Comparison of ENCODE assay signal across 9 mouse cellular contexts in genomic region chr1:39536701-39537100, GRCm38 (mm10). TPM values are rescaled to one million over a fixed set of nuclear protein-coding genes. Genes with fewer than 3 reads are reported as not detected.
DNase-seq lines count a peak whose midpoint lies in the region; ATAC-seq and TF ChIP-seq lines count a peak whose summit lies in the region.
"Had no signal": no experiment of that assay in that cellular context is flagged by ENCODE, and none has a peak within 500 bp of the region (broad histone marks: within the 10 kb centered on the region; RNA-seq: fewer than 3 reads in every experiment).

No protein-coding gene starts in this region.

- no peak for TF ChIP-seq POLR2A in thymus, adult 2 months (IDR thresholded peaks at IDR 0.05; ENCODE audit: control insufficient read depth, extremely low read depth, insufficient read depth, low read length, poor library complexity)

- ATAC-seq in embryonic facial prominence, embryonic 13.5 days (ENCODE audit: insufficient number of reproducible peaks, insufficient read depth, low FRiP score, low TSS enrichment, low read depth) = no peak
- ATAC-seq in intestine, embryonic 16.5 days = no peak
- no peak for ATAC-seq in neural tube, embryonic 13.5 days (ENCODE audit: low read depth)

- H3K27me3 ChIP-seq in embryonic facial prominence, embryonic 13.5 days = no peaks in the 10 kb centered on the region
- H3K27me3 ChIP-seq in intestine, embryonic 16.5 days (replicated peaks; ENCODE audit: control insufficient read depth, insufficient read depth, low read length) = no peaks in the 10 kb centered on the region
- H3K27me3 ChIP-seq in neural tube, embryonic 13.5 days = no peaks in the 10 kb centered on the region
- H3K27me3 ChIP-seq in thymus, adult 2 months (ENCODE audit: control insufficient read depth, insufficient read depth, low read length) = no peaks in the 10 kb centered on the region

- peak overlapping the region; percentile 73 for H3K4me3 ChIP-seq in left cerebral cortex, adult 2 months
- H3K4me3 ChIP-seq in embryonic facial prominence, embryonic 13.5 days = peak overlapping the region; percentile 98
- H3K4me3 ChIP-seq in intestine, embryonic 16.5 days (ENCODE audit: low read length) = peak overlapping the region; percentile 97
- peak overlapping the region; percentile 79 for H3K4me3 ChIP-seq in neural tube, embryonic 13.5 days
- H3K4me3 ChIP-seq in thymus, adult 2 months (ENCODE audit: control insufficient read depth, insufficient read depth, low read length) = no peak overlapping the region

- intact Hi-C loops in left cerebral cortex, adult 2 months (cut with DNase I) = loop anchor here (5.0 to 10.0 kb wide), 2 partner anchors 116 to 342 kb away; partner anchors contain the start of genes Creg2 and Npas2
- intact Hi-C loops in left cerebral cortex, postnatal 36 days (cut with DNase I) = no loop called here

- H3K27ac ChIP-seq in left cerebral cortex, adult 2 months = no peak overlapping the region
- no peak overlapping the region for H3K27ac ChIP-seq in embryonic facial prominence, embryonic 13.5 days
- H3K27ac ChIP-seq in intestine, embryonic 16.5 days (ENCODE audit: low read length) = no peak overlapping the region
- H3K27ac ChIP-seq in neural tube, embryonic 13.5 days (replicated peaks) = no peak overlapping the region
- no peak overlapping the region for H3K27ac ChIP-seq in thymus, adult 2 months (ENCODE audit: control insufficient read depth, insufficient read depth, low read length)

- H3K4me2 ChIP-seq in embryonic facial prominence, embryonic 13.5 days = peak overlapping the region; percentile 84
- peak overlapping the region; percentile 76 for H3K4me2 ChIP-seq in intestine, embryonic 16.5 days (ENCODE audit: low read depth, low read length)
- H3K4me2 ChIP-seq in neural tube, embryonic 13.5 days = peak overlapping the region; percentile 78

- no peak for TF ChIP-seq CTCF in left cerebral cortex, adult 2 months (IDR thresholded peaks at IDR 0.05)
- TF ChIP-seq CTCF in thymus, adult 2 months (IDR thresholded peaks at IDR 0.05; ENCODE audit: borderline replicate concordance, control insufficient read depth, extremely low read depth, insufficient read depth, low read length, poor library complexity) = no peak

- peak overlapping the region; percentile 93 for H3K9ac ChIP-seq in embryonic facial prominence, embryonic 13.5 days
- H3K9ac ChIP-seq in intestine, embryonic 16.5 days (ENCODE audit: low read depth, low read length) = peak overlapping the region; percentile 94
- H3K9ac ChIP-seq in neural tube, embryonic 13.5 days = peak overlapping the region; percentile 90

- WGBS in embryonic facial prominence, embryonic 13.5 days = 37% methylated on average over 7 of the region's 7 CpGs
- 25% methylated on average over 7 of the region's 7 CpGs for WGBS in intestine, embryonic 16.5 days
- 44% methylated on average over 7 of the region's 7 CpGs for WGBS in neural tube, embryonic 13.5 days
- 49% methylated on average over 7 of the region's 7 CpGs for WGBS in thymus, adult 2 months

- peaks cover 40% of the 10 kb centered on the region for H3K36me3 ChIP-seq in embryonic facial prominence, embryonic 13.5 days
- peaks cover 26% of the 10 kb centered on the region for H3K36me3 ChIP-seq in intestine, embryonic 16.5 days (ENCODE audit: control insufficient read depth, insufficient read depth, low read length)
- H3K36me3 ChIP-seq in neural tube, embryonic 13.5 days = peaks cover 38% of the 10 kb centered on the region
- H3K36me3 ChIP-seq in thymus, adult 2 months (ENCODE audit: control insufficient read depth, insufficient read depth, low read length) = peaks cover 31% of the 10 kb centered on the region

- DNase-seq in left cerebral cortex, adult 2 months (ENCODE audit: extremely low spot score in 1 of 2, low spot score in 2 of 2) = no peak
- DNase-seq in left cerebral cortex, postnatal 36 days (ENCODE audit: low spot score in 2 of 2) = no peak
- DNase-seq in thymus, adult 2 months = no peak
- DNase-seq in right cerebral cortex, postnatal 36 days (ENCODE audit: low spot score in 2 of 2) = no peak
- no peak for DNase-seq in gastrocnemius, adult 18-20 months (ENCODE audit: low spot score)
- DNase-seq: adrenal gland, postnatal 36 days had no signal

- peaks cover 7% of the 10 kb centered on the region for H3K9me3 ChIP-seq in embryonic facial prominence, embryonic 13.5 days
- H3K9me3 ChIP-seq in intestine, embryonic 16.5 days (ENCODE audit: control insufficient read depth, low read length) = peaks cover 10% of the 10 kb centered on the region; the same call in 1 of the 2 replicates
- H3K9me3 ChIP-seq in neural tube, embryonic 13.5 days = peaks cover 8% of the 10 kb centered on the region

- H3K4me1 ChIP-seq in embryonic facial prominence, embryonic 13.5 days = peaks cover 17% of the 10 kb centered on the region
- H3K4me1 ChIP-seq in intestine, embryonic 16.5 days (ENCODE audit: control insufficient read depth, insufficient read depth, low read length) = peaks cover 16% of the 10 kb centered on the region
- peaks cover 25% of the 10 kb centered on the region for H3K4me1 ChIP-seq in neural tube, embryonic 13.5 days (replicated peaks)
- peaks cover 5% of the 10 kb centered on the region for H3K4me1 ChIP-seq in thymus, adult 2 months (replicated peaks; ENCODE audit: control insufficient read depth, insufficient read depth, low read length)

RNA-seq across cellular contexts. Expression of gene Cnot11, which starts 1.9 kb away (rescaled TPM):
- total RNA-seq in left cerebral cortex, adult 2 months (2021) = 10 to 100 TPM; 22.8 to 26.4 TPM
- 10 to 100 TPM; 24.8 to 25.9 TPM for total RNA-seq in left cerebral cortex, postnatal 36 days (2021)
- 21.6 and 21.9 TPM in 2 replicates for polyA plus RNA-seq in embryonic facial prominence, embryonic 13.5 days (2015; fragmentation: Nextera tagmentation; extraction: Ambion mirVana)
- 12.9 and 13.9 TPM in 2 replicates for polyA plus RNA-seq in intestine, embryonic 16.5 days (2015; fragmentation: Nextera tagmentation; extraction: Ambion mirVana)
- 17.4 and 25.5 TPM in 2 replicates for polyA plus RNA-seq in neural tube, embryonic 13.5 days (2015; fragmentation: Nextera tagmentation; extraction: Ambion mirVana)
- 37.3 and 50.9 TPM in 2 replicates for polyA plus RNA-seq in thymus, adult 2 months (2012; rRNA removed)
- 10 to 100 TPM; 19.0 to 20.8 TPM for total RNA-seq in gastrocnemius, adult 18-20 months (2021)

RNA-seq across cellular contexts. Expression of gene Rnf149, which starts 40.5 kb away (rescaled TPM):
- 10 to 100 TPM; 30.8 to 30.9 TPM for total RNA-seq in left cerebral cortex, adult 2 months (2021)
- total RNA-seq in left cerebral cortex, postnatal 36 days (2021) = 10 to 100 TPM; 29.1 to 35.2 TPM
- 31.6 and 32.0 TPM in 2 replicates for polyA plus RNA-seq in embryonic facial prominence, embryonic 13.5 days (2015; fragmentation: Nextera tagmentation; extraction: Ambion mirVana)
- polyA plus RNA-seq in intestine, embryonic 16.5 days (2015; fragmentation: Nextera tagmentation; extraction: Ambion mirVana) = 13.5 and 26.3 TPM in 2 replicates
- polyA plus RNA-seq in neural tube, embryonic 13.5 days (2015; fragmentation: Nextera tagmentation; extraction: Ambion mirVana) = 31.1 and 31.4 TPM in 2 replicates
- 16.6 and 21.4 TPM in 2 replicates for polyA plus RNA-seq in thymus, adult 2 months (2012; rRNA removed)
- 1 to 10 TPM; 7.4 to 8.5 TPM for total RNA-seq in gastrocnemius, adult 18-20 months (2021)

RNA-seq across cellular contexts. Expression of gene Tbc1d8, which starts 58.1 kb away (rescaled TPM):
- total RNA-seq in left cerebral cortex, adult 2 months (2021) = 10 to 100 TPM; 18.3 to 20.2 TPM
- total RNA-seq in left cerebral cortex, postnatal 36 days (2021) = 10 to 100 TPM; 16.9 to 19.3 TPM
- 9.3 and 10.0 TPM in 2 replicates for polyA plus RNA-seq in embryonic facial prominence, embryonic 13.5 days (2015; fragmentation: Nextera tagmentation; extraction: Ambion mirVana)
- polyA plus RNA-seq in intestine, embryonic 16.5 days (2015; fragmentation: Nextera tagmentation; extraction: Ambion mirVana) = 7.3 and 7.4 TPM in 2 replicates
- polyA plus RNA-seq in neural tube, embryonic 13.5 days (2015; fragmentation: Nextera tagmentation; extraction: Ambion mirVana) = 10.3 and 10.6 TPM in 2 replicates
- polyA plus RNA-seq in thymus, adult 2 months (2012; rRNA removed) = 24.7 and 26.8 TPM in 2 replicates
- 1 to 10 TPM; 8.3 to 9.5 TPM for total RNA-seq in gastrocnemius, adult 18-20 months (2021)
